Mouse (Mus musculus) heart, embryonic 16.5 days (tissue): Measurements from ENCODE around the gene Atp8a2. TPM values are rescaled to one million over a fixed set of nuclear protein-coding genes. Genes with fewer than 3 reads are reported as not detected.
A peak's percentile ranks its signal among the peaks of the same experiment; 100 is the strongest.

ENCODE experiments used
- ATAC-seq: fragments of 200-750 bp; cut with Nextera tagmentation; replicated peaks from 2 replicates; pipeline ENCODE4 v1.8.0; 2017; ENCODE audit warnings: moderate number of reproducible peaks; ENCODE audit not compliant: insufficient read depth, low FRiP score; ENCODE audit errors: extremely low read depth
- H3K27ac ChIP-seq: fragments of 300-500 bp; sonication (generic); 2 replicates; pipeline ENCODE4 v1.5.1; 2014; ENCODE audit warnings: mild to moderate bottlenecking, low read length, control low read depth, moderate library complexity
- H3K27me3 ChIP-seq: fragments of 300-500 bp; sonication (generic); 2 replicates; pipeline ENCODE4 v1.6.1; 2014; ENCODE audit warnings: low read length, mixed read lengths; ENCODE audit not compliant: control insufficient read depth, insufficient read depth
- H3K36me3 ChIP-seq: fragments of 300-500 bp; sonication (generic); 2 replicates; pipeline ENCODE4 v1.6.1; 2014; ENCODE audit not compliant: control insufficient read depth, insufficient read depth
- H3K4me1 ChIP-seq: fragments of 300-500 bp; sonication (generic); 2 replicates; pipeline ENCODE4 v1.6.1; 2014; ENCODE audit warnings: low read length, mixed read lengths; ENCODE audit not compliant: control insufficient read depth, insufficient read depth
- H3K4me2 ChIP-seq: fragments of 300-500 bp; sonication (generic); 2 replicates; pipeline ENCODE4 v1.6.1; 2014; ENCODE audit warnings: low read depth, mild to moderate bottlenecking, control low read depth, low read length
- H3K4me3 ChIP-seq: fragments of 300-500 bp; sonication (generic); 2 replicates; pipeline ENCODE4 v1.5.1; 2014; ENCODE audit warnings: mild to moderate bottlenecking, control low read depth, low read length
- H3K9ac ChIP-seq: fragments of 300-500 bp; sonication (generic); 2 replicates; pipeline ENCODE4 v1.6.1; 2014; ENCODE audit warnings: low read length, control low read depth
- H3K9me3 ChIP-seq: fragments of 300-500 bp; sonication (generic); replicated peaks from 2 replicates; pipeline ENCODE4 v1.6.1; 2016; ENCODE audit warnings: low read length; ENCODE audit not compliant: control insufficient read depth
- WGBS: fragments of 180-500 bp; shearing (Covaris S2); extraction: QIAGEN DNeasy Blood & Tissue Kit; methylation state at CpG from one replicate; pipeline ENCODE4 v1.1.7; 2014; 5-methylcytosine and 5-hydroxymethylcytosine counted together
- polyA plus RNA-seq: library from polyadenylated mRNA; unstranded; fragments of >200 nt; fragmentation: Nextera tagmentation; extraction: Ambion mirVana; gene quantifications from 2 replicates; pipeline ENCODE4 v1.2.1, GENCODE M21; 2015

The Atp8a2 gene
- polyA plus RNA-seq, 1 experiment from 2014 or later: 6.1 TPM

- WGBS: 78% methylated on average over 4 of the region's 4 CpGs
These were observed 230.0 kb downstream of the Atp8a2 start for GRCm38 (mm10) chr14:59966981-59967380.

GRCm38 (mm10) chr14:59964569-59964968 is 232.4 kb downstream of the Atp8a2 start:
- Histone ChIP-seq H3K4me1 (no peaks in the 10 kb centered on the region), H3K36me3 (no peaks in the 10 kb centered on the region), H3K9ac (no peak overlapping the region), H3K4me2 (no peak overlapping the region), H3K27ac (no peak overlapping the region), H3K27me3 (no peaks in the 10 kb centered on the region), H3K4me3 (no peak overlapping the region), H3K9me3 (no peaks in the 10 kb centered on the region)
- 90% methylated on average over 5 of the region's 5 CpGs for WGBS
- no peak for ATAC-seq

More at GRCm38 (mm10) chr14:59966981-59967380, 230.0 kb downstream of the Atp8a2 start:
- Histone ChIP-seq H3K9ac (no peak overlapping the region), H3K9me3 (no peaks in the 10 kb centered on the region), H3K4me3 (no peak overlapping the region), H3K4me1 (no peaks in the 10 kb centered on the region), H3K27ac (no peak overlapping the region), H3K4me2 (no peak overlapping the region), H3K27me3 (no peaks in the 10 kb centered on the region), H3K36me3 (no peaks in the 10 kb centered on the region)
- no peak for ATAC-seq

GRCm38 (mm10) chr14:59960961-59961360 is 236.0 kb downstream of the Atp8a2 start:
- Histone ChIP-seq H3K9ac (no peak overlapping the region), H3K36me3 (no peaks in the 10 kb centered on the region), H3K4me3 (no peak overlapping the region), H3K9me3 (no peaks in the 10 kb centered on the region), H3K4me1 (no peaks in the 10 kb centered on the region), H3K27me3 (no peaks in the 10 kb centered on the region), H3K27ac (no peak overlapping the region), H3K4me2 (no peak overlapping the region)
- ATAC-seq: no peak
- 51% methylated on average over 9 of the region's 9 CpGs for WGBS

GRCm38 (mm10) chr14:59960214-59960890 is 236.6 kb downstream of the Atp8a2 start:
- 62% methylated on average over 9 of the region's 9 CpGs for WGBS
- no peak overlapping the region for H3K4me2 ChIP-seq
- no peaks in the 10 kb centered on the region for H3K36me3 ChIP-seq
- H3K9me3 ChIP-seq: no peaks in the 10 kb centered on the region
- no peak overlapping the region for H3K4me3 ChIP-seq
- no peaks in the 10 kb centered on the region for H3K4me1 ChIP-seq
- no peak overlapping the region for H3K9ac ChIP-seq
- no peak for ATAC-seq
- H3K27me3 ChIP-seq: no peaks in the 10 kb centered on the region
- no peak overlapping the region for H3K27ac ChIP-seq

- H3K9ac ChIP-seq: no peak overlapping the region
- H3K27me3 ChIP-seq: no peaks in the 10 kb centered on the region
- H3K4me1 ChIP-seq: no peaks in the 10 kb centered on the region
- 47% methylated on average over 8 of the region's 8 CpGs for WGBS
- no peak overlapping the region for H3K4me3 ChIP-seq
- H3K27ac ChIP-seq: no peak overlapping the region
- no peak overlapping the region for H3K4me2 ChIP-seq
- H3K36me3 ChIP-seq: no peaks in the 10 kb centered on the region
- ATAC-seq: no peak
- no peaks in the 10 kb centered on the region for H3K9me3 ChIP-seq
These were observed 237.3 kb downstream of the Atp8a2 start for GRCm38 (mm10) chr14:59959723-59960122.

GRCm38 (mm10) chr14:59949983-59950382 is 247.0 kb downstream of the Atp8a2 start:
- H3K4me2 ChIP-seq: no peak overlapping the region
- WGBS: 11% methylated on average over 5 of the region's 5 CpGs
- H3K27me3 ChIP-seq: no peaks in the 10 kb centered on the region
- H3K9me3 ChIP-seq: 0 out of 2 replicates have a peak, but pooled peaks cover 3% of the 10 kb centered on the region
- no peak overlapping the region for H3K4me3 ChIP-seq
- no peak overlapping the region for H3K9ac ChIP-seq
- H3K4me1 ChIP-seq: peaks cover 5% of the 10 kb centered on the region; the same call in 1 of the 2 replicates
- H3K27ac ChIP-seq: no peak overlapping the region
- H3K36me3 ChIP-seq: no peaks in the 10 kb centered on the region
- ATAC-seq: no peak

- WGBS: 22% methylated on average over 7 of the region's 7 CpGs
- Histone ChIP-seq H3K9ac (no peak overlapping the region), H3K4me3 (no peak overlapping the region), H3K36me3 (no peaks in the 10 kb centered on the region), H3K4me1 (peaks cover 9% of the 10 kb centered on the region), H3K4me2 (no peak overlapping the region), H3K27me3 (no peaks in the 10 kb centered on the region), H3K27ac (no peak overlapping the region), H3K9me3 (no peaks in the 10 kb centered on the region)
- ATAC-seq: peak; percentile 78
These were observed 253.9 kb downstream of the Atp8a2 start for GRCm38 (mm10) chr14:59942864-59943611.

GRCm38 (mm10) chr14:59942199-59942598 is 254.8 kb downstream of the Atp8a2 start:
- 34% methylated on average over 2 of the region's 2 CpGs for WGBS
- Histone ChIP-seq H3K27me3 (no peaks in the 10 kb centered on the region), H3K36me3 (no peaks in the 10 kb centered on the region), H3K4me1 (peaks cover 9% of the 10 kb centered on the region), H3K4me3 (no peak overlapping the region), H3K9me3 (no peaks in the 10 kb centered on the region), H3K4me2 (no peak overlapping the region), H3K9ac (no peak overlapping the region), H3K27ac (no peak overlapping the region)
- ATAC-seq: no peak

GRCm38 (mm10) chr14:59932355-59932754 is 264.6 kb downstream of the Atp8a2 start:
- WGBS: 34% methylated on average over 6 of the region's 6 CpGs
- no peak for ATAC-seq

More at GRCm38 (mm10) chr14:59932355-59932754, 264.6 kb downstream of the Atp8a2 start:
- no peak overlapping the region for H3K27ac ChIP-seq
- no peaks in the 10 kb centered on the region for H3K9me3 ChIP-seq
- no peaks in the 10 kb centered on the region for H3K4me1 ChIP-seq
- no peak overlapping the region for H3K9ac ChIP-seq
- no peaks in the 10 kb centered on the region for H3K36me3 ChIP-seq
- no peak overlapping the region for H3K4me2 ChIP-seq
- H3K4me3 ChIP-seq: no peak overlapping the region
- H3K27me3 ChIP-seq: no peaks in the 10 kb centered on the region
